Mouse (Mus musculus) left cerebral cortex, postnatal 25 days (tissue): ENCODE results near the gene Snw1. TPM values are rescaled to one million over a fixed set of nuclear protein-coding genes. Genes with fewer than 3 reads are reported as not detected.

Experiments
- DNase-seq, 2 experiments: peaks; one replicate each; pipeline ENCODE4 v3.0.0; 2022; ENCODE audit warnings: low spot score in 2 of 2, mixed read lengths in 1 of 2
- intact Hi-C: fragments of 180-260 bp; cut with DNase I; formaldehyde crosslinking; loops from one replicate; pipeline ENCODE4 v1.15.1; 2025
- total RNA-seq, 2 experiments: library from RNA; stranded (reverse); gene quantifications; 2 replicates each; pipeline ENCODE4 v1.2.3; 2021

Gene Snw1
- total RNA-seq, 2 experiments from 2014 or later, result 63.7 to 73.1 TPM

- intact Hi-C loops, result no loop called here
- no peak for DNase-seq
These were observed 45.6 kb downstream of the Snw1 start for GRCm38 (mm10) chr12:87426354-87427031.

- no peak for DNase-seq
- intact Hi-C loops, result no loop called here
These were observed 47.6 kb downstream of the Snw1 start for GRCm38 (mm10) chr12:87424516-87424915.

GRCm38 (mm10) chr12:87423700-87424099 is 48.4 kb downstream of the Snw1 start:
- no peak for DNase-seq
- intact Hi-C loops, result no loop called here

- no peak for DNase-seq
- intact Hi-C loops, result no loop called here
These were observed 50.2 kb downstream of the Snw1 start for GRCm38 (mm10) chr12:87421708-87422507.

- no peak for DNase-seq
- intact Hi-C loops, result no loop called here
These were observed 52.0 kb downstream of the Snw1 start for GRCm38 (mm10) chr12:87419974-87420485.

GRCm38 (mm10) chr12:87418921-87419320 is 53.2 kb downstream of the Snw1 start:
- intact Hi-C loops, result no loop called here
- DNase-seq, result peak; percentile 15 to 22

GRCm38 (mm10) chr12:87416690-87417089 is 55.4 kb downstream of the Snw1 start:
- peak in 1 of 2 experiments; percentile 43 for DNase-seq
- intact Hi-C loops, result no loop called here

GRCm38 (mm10) chr12:87415358-87415757 is 56.7 kb downstream of the Snw1 start:
- intact Hi-C loops, result no loop called here
- no peak for DNase-seq

GRCm38 (mm10) chr12:87413179-87413790 is 58.8 kb downstream of the Snw1 start:
- DNase-seq, result peak; percentile 64 to 74
- intact Hi-C loops, result no loop called here

- intact Hi-C loops, result loop anchor here (2.0 kb wide), 1 partner anchor 22 kb away; the partner anchor contains the start of gene Sptlc2
- DNase-seq, result peak in 1 of 2 experiments; percentile 22
These were observed 61.1 kb downstream of the Snw1 start for GRCm38 (mm10) chr12:87410999-87411398.

GRCm38 (mm10) chr12:87409123-87409522 is 63.0 kb downstream of the Snw1 start:
- intact Hi-C loops, result no loop called here

GRCm38 (mm10) chr12:87407869-87408605 is 64.0 kb downstream of the Snw1 start:
- intact Hi-C loops, result no loop called here
- DNase-seq, result no peak

More at GRCm38 (mm10) chr12:87409123-87409522, 63.0 kb downstream of the Snw1 start:
- DNase-seq, result no peak

GRCm38 (mm10) chr12:87405721-87406120 is 66.4 kb downstream of the Snw1 start:
- intact Hi-C loops, result no loop called here
- DNase-seq, result no peak

GRCm38 (mm10) chr12:87405165-87405564 is 66.9 kb downstream of the Snw1 start:
- intact Hi-C loops, result no loop called here

GRCm38 (mm10) chr12:87401883-87402282 is 70.2 kb downstream of the Snw1 start:
- intact Hi-C loops, result no loop called here
- DNase-seq, result no peak

More at GRCm38 (mm10) chr12:87405165-87405564, 66.9 kb downstream of the Snw1 start:
- DNase-seq, result no peak

- intact Hi-C loops, result no loop called here
- DNase-seq, result no peak
These were observed 72.8 kb downstream of the Snw1 start for GRCm38 (mm10) chr12:87399119-87399819.
